Mouse (Mus musculus) right cerebral cortex, postnatal 10 days (tissue): ENCODE results near the gene Tusc2.
A peak's percentile ranks its signal among the peaks of the same experiment; 100 is the strongest.

Experiments
- DNase-seq, 2 experiments: peaks; one replicate each; pipeline ENCODE4 v3.0.0; 2021; ENCODE audit warnings: low spot score in 2 of 2

Tusc2 gene

GRCm38 (mm10) chr9:107587833-107588639 is 25.0 kb downstream of the Tusc2 start:
- DNase-seq = peak; percentile 66 to 73

- DNase-seq = no peak
Measured at GRCm38 (mm10) chr9:107590058-107590772, 27.2 kb downstream of the Tusc2 start.

GRCm38 (mm10) chr9:107590773-107591060 is 27.7 kb downstream of the Tusc2 start:
- no peak for DNase-seq

GRCm38 (mm10) chr9:107593101-107593976 is 30.3 kb downstream of the Tusc2 start:
- no peak for DNase-seq

GRCm38 (mm10) chr9:107594281-107595062 is 31.4 kb downstream of the Tusc2 start:
- DNase-seq = no peak

- no peak for DNase-seq
Measured at GRCm38 (mm10) chr9:107596619-107597569, 33.8 kb downstream of the Tusc2 start.

- DNase-seq = no peak
Measured at GRCm38 (mm10) chr9:107598385-107598784, 35.3 kb downstream of the Tusc2 start.

- no peak for DNase-seq
Measured at GRCm38 (mm10) chr9:107599433-107599832, 36.4 kb downstream of the Tusc2 start.

- DNase-seq = no peak
Measured at GRCm38 (mm10) chr9:107599842-107600241, 36.8 kb downstream of the Tusc2 start.

GRCm38 (mm10) chr9:107600745-107601144 is 37.7 kb downstream of the Tusc2 start:
- DNase-seq = no peak

- no peak for DNase-seq
Measured at GRCm38 (mm10) chr9:107601275-107601674, 38.2 kb downstream of the Tusc2 start.

- peak; percentile 88 to 94 for DNase-seq
Measured at GRCm38 (mm10) chr9:107602068-107602648, 39.1 kb downstream of the Tusc2 start.

GRCm38 (mm10) chr9:107603251-107603650 is 40.2 kb downstream of the Tusc2 start:
- DNase-seq = no peak

GRCm38 (mm10) chr9:107605041-107605661 is 42.1 kb downstream of the Tusc2 start:
- no peak for DNase-seq

- DNase-seq = no peak
Measured at GRCm38 (mm10) chr9:107606591-107606990, 43.5 kb downstream of the Tusc2 start.

- no peak for DNase-seq
Measured at GRCm38 (mm10) chr9:107607036-107607435, 44.0 kb downstream of the Tusc2 start.

- DNase-seq = no peak
Measured at GRCm38 (mm10) chr9:107607653-107608245, 44.7 kb downstream of the Tusc2 start.

- no peak for DNase-seq
Measured at GRCm38 (mm10) chr9:107608741-107609432, 45.8 kb downstream of the Tusc2 start, which contains the start of gene Sema3b. TSS of gene Sema3b (minus strand) at chr9:107609229.
